Mouse (Mus musculus): ENCODE measurements around the gene Tcp10c.
"Not testable (repeated sequence)": the region's sequence is repeated elsewhere in the genome, so short reads cannot be mapped to it uniquely, and the experiment has no call there.

Tcp10c gene

GRCm38 (mm10) chr17:13354521-13354920, at the start of gene Tcp10c:
TSS of gene Tcp10c (plus strand) at chr17:13354572.
- ATAC-seq (ENCODE audit: insufficient number of reproducible peaks, low FRiP score, low TSS enrichment) = not testable (repeated sequence)

GRCm38 (mm10) chr17:13307852-13308251, 46.5 kb upstream of the Tcp10c start:
- ATAC-seq (ENCODE audit: insufficient number of reproducible peaks, low FRiP score, low TSS enrichment) = not testable (repeated sequence)

DNA sequence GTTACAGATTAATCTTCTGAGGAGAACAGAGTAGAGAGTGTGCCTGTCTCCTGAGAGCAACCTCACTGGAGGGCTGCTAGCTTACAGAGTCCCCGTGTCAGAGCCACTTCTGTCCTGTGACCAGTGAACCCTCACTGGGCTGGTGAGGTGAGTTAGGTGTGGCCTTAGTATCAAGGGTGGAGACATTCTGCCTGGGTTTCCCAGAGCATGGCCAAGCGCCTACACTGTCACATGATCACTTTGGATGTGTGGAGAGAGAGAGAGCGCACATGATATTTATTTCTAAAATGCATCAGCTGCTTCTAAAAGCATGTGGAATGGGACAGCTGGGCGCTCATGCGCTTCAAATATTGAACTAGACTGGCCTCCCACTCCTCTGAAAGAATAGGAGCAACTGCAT, 46.0 kb upstream of the Tcp10c start:
- ATAC-seq (ENCODE audit: insufficient number of reproducible peaks, low FRiP score, low TSS enrichment) = not testable (repeated sequence)

- not testable (repeated sequence) for ATAC-seq (ENCODE audit: insufficient number of reproducible peaks, low FRiP score, low TSS enrichment)
Observed at GRCm38 (mm10) chr17:13308746-13309145, 45.6 kb upstream of the Tcp10c start.

DNA sequence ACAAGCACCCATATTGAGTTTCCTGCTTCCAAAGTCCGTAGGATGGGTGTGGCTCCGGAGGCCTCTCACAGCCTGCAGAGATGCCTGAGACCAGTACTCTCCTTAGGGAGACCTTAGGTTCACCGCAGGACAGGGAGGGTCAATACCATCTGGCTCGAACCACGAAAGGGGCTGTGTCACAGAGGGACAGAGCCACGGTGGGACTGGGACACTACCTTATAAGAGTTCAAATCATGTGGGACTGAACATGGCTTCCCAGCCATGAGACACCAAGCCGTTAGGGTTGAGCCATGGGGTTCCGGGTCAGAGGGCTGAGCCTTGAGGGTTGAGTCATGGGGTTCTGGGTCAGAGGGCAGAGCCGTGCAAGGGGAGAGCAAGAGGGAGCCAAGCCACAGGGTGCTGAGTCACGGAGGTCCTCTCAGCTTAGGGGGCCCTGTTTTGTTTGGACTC, 45.2 kb upstream of the Tcp10c start:
- peak; percentile 22; the same call in 1 of the 2 replicates for ATAC-seq (ENCODE audit: insufficient number of reproducible peaks, low FRiP score, low TSS enrichment)

DNA sequence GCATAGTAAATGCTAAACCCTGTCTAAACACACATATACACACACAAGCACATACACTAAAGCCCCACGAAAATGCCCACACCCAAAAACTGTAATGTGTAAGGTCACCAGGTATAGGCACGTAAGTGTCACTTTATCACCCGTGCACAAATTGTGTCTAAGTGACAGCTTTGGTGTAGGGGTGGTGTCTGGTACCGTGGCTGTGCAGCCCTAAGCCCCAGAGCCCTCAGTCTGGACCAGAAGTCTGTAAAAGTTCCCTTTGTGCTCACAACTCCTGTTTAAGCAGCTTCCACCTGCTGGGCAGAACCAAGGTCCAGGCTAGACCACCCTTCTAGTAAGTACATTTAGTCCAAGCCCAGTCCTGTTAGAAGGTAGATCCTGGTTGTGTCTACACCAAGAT, 24.4 kb upstream of the Tcp10c start:
- ATAC-seq (ENCODE audit: insufficient number of reproducible peaks, low FRiP score, low TSS enrichment) = not testable (repeated sequence)

- peak; percentile 13; the same call in 1 of the 2 replicates for ATAC-seq (ENCODE audit: insufficient number of reproducible peaks, low FRiP score, low TSS enrichment)
Observed at GRCm38 (mm10) chr17:13331179-13331578, 23.2 kb upstream of the Tcp10c start.

DNA sequence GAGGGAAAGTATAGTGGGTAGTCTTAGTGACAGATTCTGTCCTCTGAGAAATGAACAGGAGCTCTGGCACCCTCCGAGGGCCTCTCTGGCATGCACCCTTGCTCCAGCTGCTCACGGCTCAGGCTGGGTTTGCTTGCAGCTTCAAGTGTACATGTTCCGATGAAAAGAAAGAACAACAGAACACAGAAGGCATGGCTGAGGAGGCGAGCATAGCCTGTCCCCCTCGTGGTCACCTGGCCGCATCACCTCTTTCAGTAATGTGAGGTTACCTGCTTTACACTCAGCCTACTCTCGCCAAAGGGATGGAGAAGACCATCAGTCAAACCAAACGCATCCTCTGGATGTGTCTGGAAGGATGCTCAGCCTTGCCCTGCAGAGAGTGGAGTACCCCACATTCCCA, 21.9 kb upstream of the Tcp10c start:
- not testable (repeated sequence) for ATAC-seq (ENCODE audit: insufficient number of reproducible peaks, low FRiP score, low TSS enrichment)

DNA sequence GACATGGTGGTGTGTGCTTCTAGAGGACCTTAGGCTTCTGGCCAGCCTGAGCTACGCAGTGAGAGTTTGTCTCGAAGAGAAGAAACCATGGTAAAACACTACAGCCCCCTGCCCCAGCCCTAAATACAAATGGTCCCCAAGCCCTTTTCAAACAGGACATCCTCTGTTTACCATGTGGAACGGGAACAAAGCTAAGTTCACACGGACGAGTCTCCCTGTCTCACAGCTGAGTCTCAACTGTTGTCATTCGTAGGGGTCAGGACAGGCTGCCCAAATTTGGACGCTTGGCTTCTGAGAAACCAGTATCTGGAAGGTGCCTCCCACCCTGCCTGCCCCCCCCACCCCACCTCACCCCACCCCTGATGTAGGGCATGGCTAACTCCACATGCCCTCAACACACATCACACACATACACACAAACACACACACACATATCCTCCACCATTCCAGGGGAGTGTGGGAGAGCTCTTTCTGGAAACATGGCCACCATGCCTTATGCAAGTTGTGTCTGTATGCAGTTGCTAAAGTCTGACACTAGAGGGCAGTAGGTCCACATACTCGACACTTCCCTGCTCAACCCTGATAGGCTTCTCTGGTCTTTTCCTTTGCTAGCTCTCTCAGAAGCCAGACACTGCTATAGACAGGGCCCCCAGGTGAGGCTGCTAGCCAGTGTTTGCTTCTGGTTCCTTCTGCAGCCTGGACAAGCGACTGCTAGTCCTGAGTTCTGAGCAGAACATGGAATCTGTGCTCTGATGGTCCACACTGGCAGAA, 17.2 kb upstream of the Tcp10c start:
- ATAC-seq (ENCODE audit: insufficient number of reproducible peaks, low FRiP score, low TSS enrichment) = peak; percentile 55

- ATAC-seq (ENCODE audit: insufficient number of reproducible peaks, low FRiP score, low TSS enrichment) = not testable (repeated sequence)
Observed at GRCm38 (mm10) chr17:13337931-13338330, 16.4 kb upstream of the Tcp10c start.

DNA sequence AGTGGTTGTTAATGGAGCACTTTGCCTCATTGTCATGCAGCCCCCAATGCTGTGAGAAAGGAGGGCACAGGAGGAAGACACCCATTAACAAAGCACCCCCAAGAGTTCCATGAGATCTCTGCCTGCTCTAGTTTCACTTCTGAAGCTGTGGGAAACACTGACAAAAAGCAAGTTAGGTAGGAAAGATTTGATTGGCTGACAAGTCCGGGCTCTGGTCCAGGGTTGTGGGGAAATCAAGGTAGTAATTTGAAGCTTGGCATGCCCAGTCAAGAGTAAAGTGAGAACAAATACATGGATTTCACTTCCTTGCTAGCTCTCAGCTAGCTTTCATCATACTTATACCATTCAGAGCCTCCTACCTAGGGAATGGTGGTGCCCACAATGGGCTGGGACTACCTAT, 14.3 kb upstream of the Tcp10c start:
- ATAC-seq (ENCODE audit: insufficient number of reproducible peaks, low FRiP score, low TSS enrichment) = not testable (repeated sequence)

DNA sequence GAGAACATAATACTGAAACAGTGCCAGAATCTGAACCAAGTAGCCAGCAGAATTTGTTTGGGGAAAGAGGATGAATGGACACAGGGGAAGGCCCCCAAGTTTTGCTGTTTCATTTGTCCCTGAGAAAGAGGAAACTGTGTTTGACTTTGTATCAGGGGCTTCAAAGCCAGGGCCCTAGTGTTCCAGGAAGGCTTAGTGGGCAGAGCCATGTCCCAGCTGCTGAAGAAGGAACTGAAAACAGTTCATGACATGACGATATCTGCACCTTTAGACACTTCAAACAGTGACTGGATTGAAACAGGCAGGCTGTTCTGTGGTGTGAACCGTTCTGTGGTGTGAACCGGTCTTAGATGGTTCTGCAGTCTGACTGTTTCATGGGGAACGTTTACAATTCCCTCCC, 8.4 kb upstream of the Tcp10c start:
- not testable (repeated sequence) for ATAC-seq (ENCODE audit: insufficient number of reproducible peaks, low FRiP score, low TSS enrichment)

DNA sequence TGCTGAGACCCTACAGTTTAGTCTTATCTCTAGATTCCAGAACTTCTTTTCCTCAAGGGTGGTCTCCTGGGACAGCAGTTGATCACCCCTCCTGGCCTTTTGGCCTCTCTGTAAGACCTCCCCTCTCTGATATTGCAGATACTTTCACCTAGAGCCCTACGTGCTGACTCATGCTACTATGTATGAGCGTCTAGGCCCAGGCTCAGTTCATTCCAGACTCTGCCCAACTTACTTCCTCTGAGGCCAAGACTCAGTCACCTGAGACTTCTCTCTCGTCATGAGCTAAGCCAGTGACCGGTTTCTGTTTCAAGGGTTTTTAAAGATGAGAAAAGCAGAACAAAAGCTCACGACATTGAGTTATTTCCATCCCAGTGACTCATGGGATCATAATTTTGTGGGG, 4.8 kb upstream of the Tcp10c start:
- ATAC-seq (ENCODE audit: insufficient number of reproducible peaks, low FRiP score, low TSS enrichment) = not testable (repeated sequence)

DNA sequence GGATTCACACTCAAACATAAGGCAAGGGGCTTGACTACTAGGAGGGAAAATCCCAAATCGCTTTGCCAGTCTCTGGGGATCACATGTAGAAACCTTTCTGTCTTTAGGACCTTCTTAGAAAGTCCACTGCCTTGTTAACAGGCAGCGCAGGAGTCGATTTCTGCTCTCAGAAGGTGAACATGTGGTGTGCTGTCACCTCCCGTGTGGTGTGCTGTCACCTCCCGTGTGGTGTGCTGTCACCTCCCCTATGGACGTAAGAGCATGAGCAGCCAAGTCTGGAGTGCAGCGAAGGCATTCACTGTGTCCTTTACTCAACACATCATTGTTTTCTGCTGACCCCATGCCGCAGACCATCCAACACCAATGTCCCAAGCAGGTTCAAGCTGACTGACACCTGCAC, 1.1 kb upstream of the Tcp10c start:
- ATAC-seq (ENCODE audit: insufficient number of reproducible peaks, low FRiP score, low TSS enrichment) = not testable (repeated sequence)

- ATAC-seq (ENCODE audit: insufficient number of reproducible peaks, low FRiP score, low TSS enrichment) = not testable (repeated sequence)
Observed at GRCm38 (mm10) chr17:13362489-13362888, 8.1 kb downstream of the Tcp10c start.

GRCm38 (mm10) chr17:13363773-13364172, 9.4 kb downstream of the Tcp10c start:
- ATAC-seq (ENCODE audit: insufficient number of reproducible peaks, low FRiP score, low TSS enrichment) = not testable (repeated sequence)

GRCm38 (mm10) chr17:13364196-13364595, 9.8 kb downstream of the Tcp10c start:
- not testable (repeated sequence) for ATAC-seq (ENCODE audit: insufficient number of reproducible peaks, low FRiP score, low TSS enrichment)

DNA sequence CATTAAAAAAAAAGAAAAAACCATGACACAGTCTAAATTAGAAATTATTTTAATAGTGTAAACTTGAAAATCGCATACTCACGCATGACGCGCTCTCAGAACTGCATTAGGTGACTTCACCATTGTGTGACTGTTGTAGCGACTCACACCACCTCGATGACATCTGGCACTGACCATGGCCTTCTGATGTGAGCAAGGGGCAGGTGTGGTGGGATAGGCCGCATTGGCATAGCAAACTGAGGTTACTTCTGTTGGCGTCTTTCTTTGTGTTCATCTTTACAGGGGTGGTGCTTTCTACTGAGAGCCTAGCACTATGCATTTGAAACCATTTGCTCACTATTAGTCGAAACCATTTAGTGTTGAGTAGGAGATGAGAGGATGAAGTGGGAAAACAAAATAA, 12.8 kb downstream of the Tcp10c start:
- not testable (repeated sequence) for ATAC-seq (ENCODE audit: insufficient number of reproducible peaks, low FRiP score, low TSS enrichment)

- not testable (repeated sequence) for ATAC-seq (ENCODE audit: insufficient number of reproducible peaks, low FRiP score, low TSS enrichment)
Observed at GRCm38 (mm10) chr17:13368658-13369057, 14.3 kb downstream of the Tcp10c start.

- ATAC-seq (ENCODE audit: insufficient number of reproducible peaks, low FRiP score, low TSS enrichment) = not testable (repeated sequence)
Observed at GRCm38 (mm10) chr17:13370746-13371145, 16.4 kb downstream of the Tcp10c start.

- ATAC-seq (ENCODE audit: insufficient number of reproducible peaks, low FRiP score, low TSS enrichment) = not testable (repeated sequence)
Observed at GRCm38 (mm10) chr17:13378341-13378740, 24.0 kb downstream of the Tcp10c start.
